Mouse (Mus musculus) bone marrow, adult 2 months (tissue): ENCODE results near the gene Ndufaf2. TPM values are rescaled to one million over a fixed set of nuclear protein-coding genes. Genes with fewer than 3 reads are reported as not detected.

Experiments
- H3K27ac ChIP-seq: fragments of 200-500 bp; 2 replicates; pipeline ENCODE4 v1.5.1; 2012; ENCODE audit warnings: low read depth, mild to moderate bottlenecking, control low read depth, inconsistent platforms, low read length; ENCODE audit not compliant: control insufficient read depth, poor library complexity, insufficient read depth
- H3K4me1 ChIP-seq: fragments of 200-500 bp; 2 replicates; pipeline ENCODE4 v1.6.1; 2011; ENCODE audit warnings: low read length; ENCODE audit not compliant: control insufficient read depth, insufficient read depth
- H3K4me3 ChIP-seq: fragments of 200-500 bp; replicated peaks from 2 replicates; pipeline ENCODE3; 2011; ENCODE audit warnings: mild to moderate bottlenecking, low read depth, low read length, control low read depth; ENCODE audit not compliant: control insufficient read depth
- CTCF ChIP-seq: fragments of 200-500 bp; IDR thresholded peaks from 2 replicates; pipeline ENCODE4 v1.5.1; 2011; ENCODE audit warnings: low read length, control low read depth; ENCODE audit not compliant: control insufficient read depth, insufficient read depth
- POLR2A ChIP-seq: fragments of 200-500 bp; IDR thresholded peaks from 2 replicates; pipeline ENCODE4 v1.6.1; 2011; ENCODE audit warnings: low read depth, mild to moderate bottlenecking, control low read depth, low read length, borderline replicate concordance; ENCODE audit not compliant: control insufficient read depth
- WGBS: fragments of 180-500 bp; shearing (Covaris S2); methylation state at CpG from one replicate; pipeline ENCODE4 v1.1.7; 2018; 5-methylcytosine and 5-hydroxymethylcytosine counted together
- polyA plus RNA-seq: library from polyadenylated mRNA; stranded (reverse); fragments of >200 nt; gene quantifications from 2 replicates; pipeline ENCODE4 v1.2.4, GENCODE M21; 2011; ENCODE audit warnings: low replicate concordance; ENCODE audit not compliant: missing spikeins, insufficient read depth, insufficient read length

Ndufaf2 gene
- polyA plus RNA-seq, 1 experiment, result 20.7 TPM

- no peak overlapping the region for H3K4me3 ChIP-seq
- H3K27ac ChIP-seq, result no peak overlapping the region
- no peak for TF ChIP-seq POLR2A
- TF ChIP-seq CTCF, result no peak
- no peaks in the 10 kb centered on the region for H3K4me1 ChIP-seq
- WGBS, result 73% methylated on average over 5 of the region's 5 CpGs
Observed at GRCm38 (mm10) chr13:107984641-107985040, 173.8 kb downstream of the Ndufaf2 start.

DNA sequence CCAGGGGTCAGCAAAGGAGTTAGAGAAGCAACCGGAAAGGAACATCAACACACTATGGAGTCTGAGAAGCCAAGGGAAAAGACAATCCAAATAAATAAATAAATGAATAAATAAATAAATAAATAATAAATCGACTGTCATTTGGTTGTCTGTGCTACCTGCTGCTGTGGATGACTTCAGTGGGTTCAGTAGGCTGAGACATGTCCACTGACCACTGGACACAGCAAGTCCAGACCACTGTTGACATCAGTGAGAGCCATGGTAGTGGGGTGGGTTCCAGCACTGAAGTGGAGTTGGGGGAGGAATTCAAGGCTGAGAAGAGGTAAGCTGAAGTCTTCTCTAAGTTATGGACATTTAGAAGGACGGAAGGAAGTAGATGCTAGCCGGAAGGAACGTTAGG is 174.2 kb downstream of the Ndufaf2 start:
- H3K4me3 ChIP-seq, result no peak overlapping the region
- 85% methylated on average over 5 of the region's 5 CpGs for WGBS

GRCm38 (mm10) chr13:107983231-107983847 is 175.1 kb downstream of the Ndufaf2 start:
- Histone ChIP-seq H3K4me1 (no peaks in the 10 kb centered on the region), H3K4me3 (no peak overlapping the region), H3K27ac (no peak overlapping the region)
- TF ChIP-seq POLR2A, result no peak
- no peak for TF ChIP-seq CTCF
- WGBS, result 80% methylated on average over 6 of the region's 6 CpGs

More for the DNA sequence above, 174.2 kb downstream of the Ndufaf2 start:
- Histone ChIP-seq H3K4me1 (no peaks in the 10 kb centered on the region), H3K27ac (no peak overlapping the region)
- TF ChIP-seq CTCF, result no peak
- TF ChIP-seq POLR2A, result no peak

DNA sequence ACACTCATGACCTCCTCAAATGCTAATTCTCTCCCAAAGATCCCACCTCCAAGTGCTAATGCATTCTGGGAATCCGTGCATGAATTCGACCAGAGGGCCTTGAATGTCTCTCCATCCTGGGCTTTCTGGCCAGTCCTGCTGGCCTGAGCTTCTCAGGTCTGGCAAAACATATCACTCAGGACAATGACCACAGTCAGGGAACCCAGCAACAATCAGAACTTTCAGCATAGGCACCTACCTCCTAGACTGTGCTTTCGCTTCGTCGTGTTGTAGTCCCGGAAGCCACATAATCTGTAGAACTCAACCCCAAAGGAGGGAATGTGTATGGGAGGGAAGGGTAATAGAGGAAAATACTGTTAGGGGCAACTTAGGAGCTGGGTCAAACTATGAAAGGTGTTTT is 179.0 kb downstream of the Ndufaf2 start:
- Histone ChIP-seq H3K27ac (no peak overlapping the region), H3K4me1 (no peaks in the 10 kb centered on the region), H3K4me3 (no peak overlapping the region)
- TF ChIP-seq POLR2A (no peak), CTCF (no peak)
- WGBS, result 90% methylated on average over 6 of the region's 6 CpGs

DNA sequence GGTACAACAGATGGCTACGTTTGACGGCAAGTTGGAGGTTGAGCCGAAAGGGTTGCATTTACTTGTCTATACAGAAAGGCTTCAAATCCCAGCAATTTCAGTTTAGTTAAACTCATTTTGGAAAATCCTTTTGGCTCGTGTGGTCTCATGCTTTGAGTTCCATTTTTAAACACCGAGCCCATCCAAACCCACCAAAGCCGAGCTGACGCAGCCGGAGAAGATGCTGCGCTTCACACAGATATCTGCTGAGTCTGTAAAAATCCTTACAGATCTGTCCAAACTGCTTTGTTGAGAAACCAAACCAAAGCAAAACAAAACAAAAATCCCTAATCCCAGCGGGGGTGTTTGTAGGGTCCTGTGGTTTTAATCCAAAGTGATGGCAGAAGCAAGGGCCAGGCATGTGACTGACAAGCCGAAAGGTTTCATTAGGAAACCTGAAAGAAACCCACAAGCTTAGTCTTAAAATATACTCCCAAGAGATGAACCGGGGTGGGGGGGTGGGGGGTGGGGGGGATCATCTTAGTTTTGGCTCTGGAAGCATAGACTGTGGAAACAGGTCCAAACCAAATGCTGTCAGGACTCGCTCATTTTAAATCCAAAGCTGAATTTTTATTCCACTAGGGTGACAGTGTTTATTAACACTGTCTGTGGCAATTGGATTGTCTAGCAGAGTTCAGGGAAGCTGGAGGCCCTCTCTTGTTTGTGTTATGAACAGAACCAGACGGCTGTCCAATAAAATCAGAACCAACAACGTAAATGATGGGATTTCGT is 181.4 kb downstream of the Ndufaf2 start:
- TF ChIP-seq CTCF, result no peak
- no peaks in the 10 kb centered on the region for H3K4me1 ChIP-seq
- H3K4me3 ChIP-seq, result no peak overlapping the region
- no peak overlapping the region for H3K27ac ChIP-seq
- 90% methylated on average over 16 of the region's 16 CpGs for WGBS

- H3K4me3 ChIP-seq, result no peak overlapping the region
- H3K4me1 ChIP-seq, result no peaks in the 10 kb centered on the region
- WGBS, result 78% methylated on average over 4 of the region's 4 CpGs
- no peak overlapping the region for H3K27ac ChIP-seq
- TF ChIP-seq CTCF (no peak), POLR2A (no peak)
Observed at GRCm38 (mm10) chr13:107972451-107972850, 186.0 kb downstream of the Ndufaf2 start.

DNA sequence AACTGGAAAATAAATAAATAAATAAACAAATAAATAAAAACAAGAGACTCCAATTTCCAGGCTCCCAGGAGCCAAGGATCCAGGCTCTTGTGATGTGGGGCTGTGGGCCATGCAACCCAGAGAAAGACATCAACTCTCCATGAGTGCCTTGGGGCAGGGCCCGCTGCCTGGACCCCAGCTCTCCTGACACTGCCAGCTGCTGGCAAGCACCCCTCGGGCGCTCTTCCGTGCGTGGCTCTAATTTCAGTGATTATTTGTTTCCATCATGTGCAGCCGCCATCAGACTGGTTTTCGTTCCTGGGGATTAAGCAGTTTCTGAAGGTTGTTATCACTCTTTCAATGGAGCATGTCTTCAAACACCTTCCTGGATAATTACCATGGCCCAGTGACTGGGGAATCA is 186.6 kb downstream of the Ndufaf2 start:
- WGBS, result 85% methylated on average over 7 of the region's 7 CpGs

GRCm38 (mm10) chr13:107970422-107971142 is 187.8 kb downstream of the Ndufaf2 start:
- Histone ChIP-seq H3K4me1 (no peaks in the 10 kb centered on the region), H3K4me3 (no peak overlapping the region), H3K27ac (no peak overlapping the region)
- no peak for TF ChIP-seq POLR2A
- 77% methylated on average over 11 of the region's 11 CpGs for WGBS

More for the DNA sequence above, 186.6 kb downstream of the Ndufaf2 start:
- Histone ChIP-seq H3K27ac (no peak overlapping the region), H3K4me3 (no peak overlapping the region), H3K4me1 (no peaks in the 10 kb centered on the region)
- TF ChIP-seq POLR2A (no peak), CTCF (no peak)

GRCm38 (mm10) chr13:107969961-107970391 is 188.4 kb downstream of the Ndufaf2 start:
- no peaks in the 10 kb centered on the region for H3K4me1 ChIP-seq
- 80% methylated on average over 7 of the region's 7 CpGs for WGBS
- TF ChIP-seq CTCF (no peak), POLR2A (no peak)
- no peak overlapping the region for H3K27ac ChIP-seq
- H3K4me3 ChIP-seq, result no peak overlapping the region
